Mouse (Mus musculus): Measurements from ENCODE around the gene Slc25a54. TPM values are rescaled to one million over a fixed set of nuclear protein-coding genes. Genes with fewer than 3 reads are reported as not detected.
A peak's percentile ranks its signal among the peaks of the same experiment; 100 is the strongest.

Slc25a54 gene
- polyA plus RNA-seq, 1 experiment from 2014 or later, result not detected

DNA sequence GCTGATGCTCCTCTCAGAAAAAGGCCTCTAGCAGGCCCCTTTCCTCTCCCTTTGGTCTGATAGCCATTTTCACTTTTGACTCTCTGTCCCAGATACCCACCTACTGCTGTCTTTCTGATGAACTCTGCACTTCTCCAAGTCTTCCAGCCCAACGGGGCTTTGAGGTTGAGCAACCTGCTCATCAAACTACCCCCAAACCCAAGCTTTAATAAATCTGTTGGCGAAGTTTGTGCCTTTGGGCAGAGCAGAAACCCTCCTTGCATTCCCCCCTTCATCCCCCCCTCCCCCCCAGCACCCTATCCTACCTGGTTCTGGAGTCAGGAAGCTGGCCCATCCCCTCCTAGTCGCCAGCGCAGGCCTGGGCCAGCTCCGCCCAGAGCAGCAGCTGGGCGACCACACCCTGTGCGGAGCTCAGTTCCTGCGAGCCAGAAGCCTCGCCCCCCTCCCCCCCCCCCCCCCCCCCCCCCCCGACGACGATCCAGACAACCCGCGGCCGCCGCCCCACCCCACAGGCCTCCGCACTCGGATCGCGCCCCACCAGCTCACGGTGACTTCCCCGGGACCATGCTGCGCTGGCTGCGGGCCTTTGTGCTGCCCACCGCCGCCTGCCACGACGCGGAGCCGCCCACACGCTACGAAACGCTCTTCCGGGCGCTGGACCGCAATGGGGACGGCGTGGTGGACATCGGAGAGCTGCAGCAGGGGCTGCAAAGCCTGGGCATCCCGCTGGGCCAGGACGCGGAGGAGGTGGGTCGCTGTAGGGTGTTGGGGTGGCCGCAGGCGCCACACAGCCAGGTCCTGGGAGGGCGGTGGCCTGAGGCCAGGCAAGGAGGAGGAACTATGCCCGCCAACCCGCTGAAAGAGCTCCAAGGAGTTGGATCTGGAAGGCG, 42.6 kb downstream of the Slc25a54 start, which contains the start of gene Slc25a24:
TSS of gene Slc25a24 (plus strand) at position 509 of the 890 bp plus-strand sequence.
- ATAC-seq (peak; percentile 75), DNase-seq (ENCODE audit: low read depth, low spot score) (no peak)
- POLR2A ChIA-PET, result interaction anchor here (0.6 to 1.5 kb wide), 4 partner anchors 43 to 1463 kb away, joined by 3 to 7 read pairs (median 3); no protein-coding TSS in a partner anchor
- in situ Hi-C loops (cut with MboI; ENCODE audit: low pct_unique_long_range_greater_than_20kb), result no loop called here
- TF ChIP-seq CTCF (IDR thresholded peaks at IDR 0.05), result no peak
- CTCF ChIA-PET, result interaction anchor here (1.0 to 2.3 kb wide), 4 partner anchors 16 to 35 kb away, joined by 3 to 6 read pairs (median 4); no protein-coding TSS in a partner anchor
- H3K27me3 ChIP-seq, result no peaks in the 10 kb centered on the region

DNA sequence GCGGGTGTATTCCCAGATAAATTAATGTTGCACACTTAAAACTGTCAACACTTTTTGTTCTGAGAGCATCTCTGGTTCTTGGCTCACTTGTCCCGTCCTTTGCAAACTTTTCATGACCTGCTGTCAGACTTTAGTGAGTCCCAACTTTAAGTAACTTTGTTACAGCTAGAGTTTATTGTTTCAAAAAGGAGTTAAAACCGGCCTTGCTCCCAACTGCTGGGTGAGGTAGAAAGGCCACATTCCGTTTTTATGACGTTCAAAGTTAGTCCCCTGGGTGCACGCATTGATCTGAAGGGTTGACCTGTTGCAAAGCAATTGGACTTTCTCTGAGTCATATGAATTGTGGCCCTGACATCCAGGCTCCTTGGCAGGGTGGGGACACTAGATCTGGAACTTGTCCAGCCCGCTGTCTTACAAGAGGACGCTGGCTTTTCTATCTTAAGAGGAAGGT, 43.3 kb downstream of the Slc25a54 start:
- H3K27me3 ChIP-seq, result no peaks in the 10 kb centered on the region
- TF ChIP-seq CTCF (IDR thresholded peaks at IDR 0.05), result no peak
- ChIA-PET POLR2A (interaction anchor here (0.6 kb wide), 3 partner anchors 113 to 1463 kb away, joined by 3 to 7 read pairs (median 3); no protein-coding TSS in a partner anchor), CTCF (interaction anchor here (1.4 to 2.3 kb wide), 2 partner anchors 22 to 32 kb away, joined by 4 to 6 read pairs; no protein-coding TSS in a partner anchor)
- peak; percentile 44 for ATAC-seq
- no peak for DNase-seq (ENCODE audit: low read depth, low spot score)
- in situ Hi-C loops (cut with MboI; ENCODE audit: low pct_unique_long_range_greater_than_20kb), result no loop called here

GRCm38 (mm10) chr3:109124091-109124490, 43.8 kb downstream of the Slc25a54 start:
- in situ Hi-C loops (cut with MboI; ENCODE audit: low pct_unique_long_range_greater_than_20kb), result no loop called here
- CTCF ChIA-PET, result interaction anchor here (1.4 to 2.3 kb wide), 2 partner anchors 22 to 32 kb away, joined by 4 to 6 read pairs; no protein-coding TSS in a partner anchor
- ATAC-seq (no peak), DNase-seq (ENCODE audit: low read depth, low spot score) (no peak)
- POLR2A ChIA-PET, result no interaction called here
- TF ChIP-seq CTCF (IDR thresholded peaks at IDR 0.05), result no peak
- H3K27me3 ChIP-seq, result no peaks in the 10 kb centered on the region

DNA sequence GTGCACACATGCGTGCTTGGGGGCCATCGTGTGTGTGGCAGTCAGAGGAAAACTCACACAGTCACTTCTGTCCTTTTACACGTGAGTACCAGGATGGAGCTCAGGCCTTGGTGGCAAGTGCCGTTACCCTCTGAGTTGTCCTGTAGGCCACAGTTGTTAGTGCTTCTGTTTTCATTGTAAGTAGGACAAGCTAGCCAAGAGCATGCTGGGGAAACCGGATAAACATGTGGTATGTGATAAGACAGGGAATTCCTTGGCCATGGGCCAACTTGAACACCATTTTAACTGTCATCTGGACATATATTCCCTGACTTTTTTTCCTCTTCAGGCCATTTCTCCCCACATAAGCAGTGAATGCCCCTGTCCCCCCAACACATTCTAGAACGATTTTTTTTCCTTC, 45.3 kb downstream of the Slc25a54 start:
- ATAC-seq, result no peak
- CTCF ChIA-PET, result interaction anchor here (1.5 kb wide), 1 partner anchor 27 kb away, joined by 3 read pairs; no protein-coding TSS in a partner anchor
- no peak for DNase-seq (ENCODE audit: low read depth, low spot score)
- no peaks in the 10 kb centered on the region for H3K27me3 ChIP-seq
- no peak for TF ChIP-seq CTCF (IDR thresholded peaks at IDR 0.05)
- POLR2A ChIA-PET, result interaction anchor here (0.7 kb wide), 1 partner anchor 857 kb away, joined by 3 read pairs; no protein-coding TSS in a partner anchor
- in situ Hi-C loops (cut with MboI; ENCODE audit: low pct_unique_long_range_greater_than_20kb), result no loop called here

GRCm38 (mm10) chr3:109129768-109130167, 49.5 kb downstream of the Slc25a54 start:
- no peak for DNase-seq (ENCODE audit: low read depth, low spot score)
- CTCF ChIA-PET, result interaction anchor here (0.9 kb wide), 1 partner anchor 26 kb away, joined by 4 read pairs; no protein-coding TSS in a partner anchor
- TF ChIP-seq CTCF (IDR thresholded peaks at IDR 0.05), result no peak
- POLR2A ChIA-PET, result no interaction called here
- H3K27me3 ChIP-seq, result no peaks in the 10 kb centered on the region
- no peak for ATAC-seq
- in situ Hi-C loops (cut with MboI; ENCODE audit: low pct_unique_long_range_greater_than_20kb), result no loop called here

DNA sequence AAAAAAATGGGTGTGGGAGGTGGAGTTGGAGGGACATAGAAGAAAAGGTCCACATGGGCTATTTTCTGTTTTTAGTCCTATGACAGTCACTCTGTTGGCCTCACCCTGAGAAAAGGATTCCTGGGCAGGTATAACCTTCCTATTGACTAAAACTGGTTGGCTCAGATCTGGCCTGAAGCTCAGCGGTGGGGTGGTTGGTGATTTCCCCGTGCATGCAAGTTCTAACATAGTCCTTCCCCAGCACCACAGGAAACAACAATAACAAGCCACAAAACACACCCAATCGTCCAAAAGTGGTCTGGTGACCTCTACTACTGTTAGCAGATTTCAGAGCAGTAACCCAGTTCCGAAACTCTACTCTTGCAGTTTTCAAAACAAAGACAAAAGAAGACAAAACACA, 52.7 kb downstream of the Slc25a54 start:
- no peak for ATAC-seq

GRCm38 (mm10) chr3:109134036-109134435, 53.8 kb downstream of the Slc25a54 start:
- ChIA-PET POLR2A (no interaction called here), CTCF (no interaction called here)
- in situ Hi-C loops (cut with MboI; ENCODE audit: low pct_unique_long_range_greater_than_20kb), result no loop called here
- ATAC-seq (no peak), DNase-seq (ENCODE audit: low read depth, low spot score) (no peak)
- TF ChIP-seq CTCF (IDR thresholded peaks at IDR 0.05), result no peak
- no peaks in the 10 kb centered on the region for H3K27me3 ChIP-seq

More for the DNA sequence above, 52.7 kb downstream of the Slc25a54 start:
- in situ Hi-C loops (cut with MboI; ENCODE audit: low pct_unique_long_range_greater_than_20kb), result no loop called here
- ChIA-PET POLR2A (no interaction called here), CTCF (no interaction called here)
- H3K27me3 ChIP-seq, result no peaks in the 10 kb centered on the region
- no peak for TF ChIP-seq CTCF (IDR thresholded peaks at IDR 0.05)
- no peak for DNase-seq (ENCODE audit: low read depth, low spot score)

DNA sequence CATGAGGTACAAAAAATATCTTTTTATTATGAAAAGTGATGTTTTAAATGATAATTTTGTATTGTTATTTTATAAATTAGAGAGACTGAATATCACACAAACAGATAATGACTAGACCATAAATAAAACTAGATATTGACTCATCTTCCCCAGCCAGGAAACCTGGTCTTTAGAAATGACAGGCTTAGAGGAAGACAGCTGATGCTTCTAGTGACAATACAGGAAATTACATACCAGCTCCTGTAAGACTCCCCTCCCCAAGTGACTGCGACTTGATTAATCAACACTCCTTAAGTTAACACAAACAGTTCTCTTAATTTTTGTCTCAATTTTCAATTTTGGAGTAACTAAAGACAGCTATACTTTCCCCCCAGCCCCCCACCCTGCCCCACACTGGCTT, 55.1 kb downstream of the Slc25a54 start:
- in situ Hi-C loops (cut with MboI; ENCODE audit: low pct_unique_long_range_greater_than_20kb), result no loop called here
- H3K27me3 ChIP-seq, result no peaks in the 10 kb centered on the region
- POLR2A ChIA-PET, result interaction anchor here (0.7 kb wide), 1 partner anchor 385 kb away, joined by 5 read pairs; no protein-coding TSS in a partner anchor
- ATAC-seq, result no peak
- no peak for TF ChIP-seq CTCF (IDR thresholded peaks at IDR 0.05)
- CTCF ChIA-PET, result interaction anchor here (1.1 kb wide), 1 partner anchor 356 kb away, joined by 3 read pairs; no protein-coding TSS in a partner anchor
- DNase-seq (ENCODE audit: low read depth, low spot score), result no peak

- in situ Hi-C loops (cut with MboI; ENCODE audit: low pct_unique_long_range_greater_than_20kb), result no loop called here
- DNase-seq (ENCODE audit: low read depth, low spot score) (no peak), ATAC-seq (no peak)
- no peaks in the 10 kb centered on the region for H3K27me3 ChIP-seq
- ChIA-PET CTCF (interaction anchor here (0.8 to 1.2 kb wide), 3 partner anchors 19 to 27 kb away, joined by 3 read pairs; no protein-coding TSS in a partner anchor), POLR2A (no interaction called here)
- TF ChIP-seq CTCF (IDR thresholded peaks at IDR 0.05), result no peak
Measured at GRCm38 (mm10) chr3:109152561-109152960, 72.3 kb downstream of the Slc25a54 start.

DNA sequence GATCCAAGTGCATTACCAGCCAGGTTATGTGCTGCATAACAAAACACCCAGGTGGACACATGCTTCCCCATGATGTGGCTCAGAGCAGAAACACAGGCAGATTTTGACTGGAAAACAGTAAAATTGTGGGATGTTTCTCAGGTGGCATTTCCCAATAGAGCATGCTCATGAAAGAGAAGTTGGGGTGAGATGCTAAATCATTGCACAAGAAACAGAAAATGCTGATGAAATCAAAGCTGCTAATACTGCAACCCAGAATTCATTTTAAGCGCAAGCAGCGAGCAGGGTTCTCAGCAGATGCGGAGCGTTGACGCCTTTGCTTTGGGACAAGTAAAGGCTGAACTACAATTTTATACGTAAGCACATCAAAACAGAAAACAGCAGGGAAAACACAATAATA, 73.1 kb downstream of the Slc25a54 start:
- in situ Hi-C loops (cut with MboI; ENCODE audit: low pct_unique_long_range_greater_than_20kb), result no loop called here
- POLR2A ChIA-PET, result no interaction called here
- CTCF ChIA-PET, result interaction anchor here (0.8 to 1.2 kb wide), 3 partner anchors 12 to 27 kb away, joined by 3 read pairs; no protein-coding TSS in a partner anchor
- no peak for DNase-seq (ENCODE audit: low read depth, low spot score)
- no peak for ATAC-seq
- H3K27me3 ChIP-seq, result no peaks in the 10 kb centered on the region
- TF ChIP-seq CTCF (IDR thresholded peaks at IDR 0.05), result no peak
